Mouse (Mus musculus) hindbrain, embryonic 11.5 days (tissue): Measurements from ENCODE around the gene Vtcn1. TPM values are rescaled to one million over a fixed set of nuclear protein-coding genes. Genes with fewer than 3 reads are reported as not detected.

Experiments used
- ATAC-seq: fragments of 200-750 bp; cut with Nextera tagmentation; 2 replicates; pipeline ENCODE4 v1.8.0; 2017; ENCODE audit warnings: mild to moderate bottlenecking, moderate TSS enrichment, moderate library complexity; ENCODE audit not compliant: low FRiP score
- DNase-seq: peaks from one replicate; pipeline ENCODE4 v3.0.0-alpha.2; 2015; ENCODE audit warnings: low spot score
- H3K27ac ChIP-seq: fragments of 300-500 bp; sonication (generic); 2 replicates; pipeline ENCODE4 v1.5.1; 2014; ENCODE audit warnings: mild to moderate bottlenecking, low read depth, low read length
- H3K27me3 ChIP-seq: fragments of 300-500 bp; sonication (generic); 2 replicates; pipeline ENCODE4 v1.6.1; 2014; ENCODE audit warnings: mild to moderate bottlenecking, low read length, moderate library complexity, mixed read lengths; ENCODE audit not compliant: control insufficient read depth, insufficient read depth
- H3K36me3 ChIP-seq: fragments of 300-500 bp; sonication (generic); 2 replicates; pipeline ENCODE4 v1.6.1; 2014; ENCODE audit warnings: mild to moderate bottlenecking, low read length, moderate library complexity, mixed read lengths; ENCODE audit not compliant: control insufficient read depth, insufficient read depth
- H3K4me1 ChIP-seq: fragments of 300-500 bp; sonication (generic); replicated peaks from 2 replicates; pipeline ENCODE4 v1.6.1; 2014; ENCODE audit warnings: low read length, mixed read lengths; ENCODE audit not compliant: control insufficient read depth, insufficient read depth
- H3K4me2 ChIP-seq: fragments of 300-500 bp; sonication (generic); replicated peaks from 2 replicates; pipeline ENCODE4 v1.6.1; 2014; ENCODE audit warnings: mild to moderate bottlenecking, low read depth, low read length
- H3K4me3 ChIP-seq: fragments of 300-500 bp; sonication (generic); 2 replicates; pipeline ENCODE4 v1.5.1; 2014; ENCODE audit warnings: low read depth, low read length
- H3K9ac ChIP-seq: fragments of 300-500 bp; sonication (generic); 2 replicates; pipeline ENCODE4 v1.6.1; 2014; ENCODE audit warnings: low read depth, low read length
- H3K9me3 ChIP-seq: fragments of 300-500 bp; sonication (generic); 2 replicates; pipeline ENCODE4 v1.6.1; 2016; ENCODE audit warnings: low read length; ENCODE audit not compliant: control insufficient read depth
- WGBS: fragments of 180-500 bp; shearing (Covaris S2); extraction: QIAGEN DNeasy Blood & Tissue Kit; methylation state at CpG from one replicate; pipeline ENCODE4 v1.1.7; 2014; 5-methylcytosine and 5-hydroxymethylcytosine counted together
- polyA plus RNA-seq: library from polyadenylated mRNA; unstranded; fragments of >200 nt; fragmentation: Nextera tagmentation; extraction: Ambion mirVana; gene quantifications from 2 replicates; pipeline ENCODE4 v1.2.1, GENCODE M21; 2014

Gene Vtcn1
- polyA plus RNA-seq, result 0.08 and 0.19 TPM in 2 replicates

DNA sequence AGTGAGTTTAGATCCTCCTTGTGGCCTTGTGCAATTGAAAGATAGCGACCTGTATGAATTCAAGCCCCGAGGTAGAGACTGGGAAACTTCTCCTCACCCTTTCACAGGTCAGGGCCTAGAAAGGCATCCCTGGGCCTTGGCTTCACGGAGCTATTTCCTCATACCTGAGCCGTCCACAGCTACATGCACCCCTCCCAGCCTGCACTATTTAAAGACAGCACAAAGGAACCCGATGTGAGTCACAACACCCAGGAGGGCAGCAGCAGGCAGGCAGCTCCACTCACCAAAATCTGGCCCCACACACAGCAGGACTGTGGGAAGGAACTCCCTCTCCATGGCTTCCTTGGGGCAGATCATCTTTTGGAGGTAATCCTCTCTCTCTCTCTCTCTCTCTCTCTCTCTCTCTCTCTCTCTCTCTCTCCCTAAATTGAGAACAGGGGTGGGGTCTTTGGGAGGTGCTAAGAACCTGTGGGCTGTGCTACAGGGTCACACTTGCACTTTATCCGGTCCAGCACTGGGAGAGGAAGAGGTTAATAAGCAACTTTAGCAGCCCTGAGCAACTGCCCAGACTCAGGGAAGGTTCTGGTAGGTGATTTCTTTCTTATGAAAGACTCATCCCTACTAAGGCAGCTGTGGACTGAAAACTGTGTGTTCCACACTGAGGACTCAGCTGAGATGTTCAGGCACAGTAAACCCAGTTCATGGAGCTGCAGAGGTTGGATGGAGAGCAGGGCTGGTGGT, at the start of gene Vtcn1:
Vtcn1 (plus strand) TSS at position 235 of the 741 bp plus-strand sequence.
- no peak for DNase-seq
- Histone ChIP-seq H3K4me1 (no peaks in the 10 kb centered on the region), H3K4me3 (no peak within 1 kb of the TSS), H3K27ac (no peak within 1 kb of the TSS), H3K27me3 (no peaks in the 10 kb centered on the region), H3K36me3 (no peaks in the 10 kb centered on the region), H3K9me3 (no peaks in the 10 kb centered on the region), H3K4me2 (no peak within 1 kb of the TSS), H3K9ac (no peak within 1 kb of the TSS)
- ATAC-seq, result no peak
- 59% methylated on average over 6 of the region's 6 CpGs for WGBS

DNA sequence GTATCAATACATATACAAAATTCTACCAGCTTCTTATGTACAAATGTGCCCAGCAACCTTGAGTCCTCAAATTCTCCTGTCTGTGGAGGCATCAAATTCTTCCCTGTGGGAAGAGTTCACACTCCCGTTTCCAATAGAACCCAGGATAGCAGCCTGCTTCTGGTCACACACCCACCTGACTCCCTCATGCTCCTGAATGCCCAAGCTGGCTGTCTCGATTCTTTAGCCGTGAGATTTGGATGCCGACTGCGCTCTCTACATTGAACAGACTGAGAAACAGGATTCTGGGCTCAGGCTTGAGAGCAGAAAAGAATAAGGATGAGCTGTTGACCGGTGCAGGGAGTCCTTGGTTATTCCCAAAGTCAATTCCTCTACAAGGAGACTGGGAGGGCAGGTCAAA, 48.3 kb upstream of the Vtcn1 start:
- no peaks in the 10 kb centered on the region for H3K36me3 ChIP-seq
- no peak overlapping the region for H3K27ac ChIP-seq
- no peaks in the 10 kb centered on the region for H3K9me3 ChIP-seq
- ATAC-seq (no peak), DNase-seq (no peak)
- WGBS, result 88% methylated on average over 6 of the region's 6 CpGs
- no peaks in the 10 kb centered on the region for H3K27me3 ChIP-seq
- no peak overlapping the region for H3K4me2 ChIP-seq
- H3K4me3 ChIP-seq, result no peak overlapping the region
- H3K4me1 ChIP-seq, result no peaks in the 10 kb centered on the region
- no peak overlapping the region for H3K9ac ChIP-seq

DNA sequence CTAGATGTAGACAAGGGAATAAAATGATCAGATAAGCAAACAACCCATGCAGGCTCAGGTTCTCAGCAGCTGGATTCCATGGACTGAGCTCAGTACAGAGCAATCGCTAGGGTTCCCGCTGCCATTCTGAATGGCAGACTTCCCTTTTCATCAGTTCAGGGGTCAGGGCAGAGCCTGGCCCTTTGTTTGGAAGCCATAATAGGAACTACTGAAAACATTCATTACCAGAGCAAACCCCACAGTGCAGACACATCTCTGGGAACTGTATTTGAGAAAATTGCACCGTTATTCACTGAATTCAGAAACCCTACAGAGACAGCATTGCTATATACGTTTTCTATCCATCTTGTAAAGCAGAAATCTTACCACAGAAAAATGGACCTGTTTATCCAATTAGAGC, 47.7 kb upstream of the Vtcn1 start:
- Histone ChIP-seq H3K4me2 (no peak overlapping the region), H3K9me3 (no peaks in the 10 kb centered on the region), H3K27ac (no peak overlapping the region), H3K36me3 (no peaks in the 10 kb centered on the region), H3K27me3 (no peaks in the 10 kb centered on the region), H3K4me3 (no peak overlapping the region), H3K9ac (no peak overlapping the region), H3K4me1 (no peaks in the 10 kb centered on the region)
- no peak for DNase-seq
- ATAC-seq, result no peak
- WGBS, result 21% methylated on average over 4 of the region's 4 CpGs

DNA sequence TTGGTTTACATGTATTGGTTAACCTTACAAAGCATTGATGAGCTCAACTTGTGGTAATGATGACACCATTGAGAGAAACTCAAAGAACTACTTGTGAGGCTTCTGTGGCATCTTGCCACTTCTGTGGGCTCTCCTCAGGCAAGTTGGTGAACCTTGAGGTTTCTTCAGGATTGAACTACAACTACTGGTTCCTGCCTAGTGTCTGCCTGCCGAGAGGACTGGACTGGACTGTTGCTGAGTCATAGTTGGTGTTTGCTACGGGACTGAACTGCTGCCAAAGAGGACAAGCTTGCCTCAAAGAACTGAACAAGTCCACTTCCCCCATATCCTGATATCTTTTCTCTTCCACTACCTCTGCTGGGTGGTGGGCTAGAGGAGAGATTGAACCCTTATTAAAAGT, 39.2 kb upstream of the Vtcn1 start:
- no peak overlapping the region for H3K4me2 ChIP-seq
- H3K9ac ChIP-seq, result no peak overlapping the region
- no peaks in the 10 kb centered on the region for H3K36me3 ChIP-seq
- 0 out of 2 replicates have a peak, but pooled peaks cover 2% of the 10 kb centered on the region for H3K27me3 ChIP-seq
- no peaks in the 10 kb centered on the region for H3K9me3 ChIP-seq
- no peak overlapping the region for H3K27ac ChIP-seq
- no peak for DNase-seq
- 86% methylated on average over 2 of the region's 2 CpGs for WGBS
- no peaks in the 10 kb centered on the region for H3K4me1 ChIP-seq
- H3K4me3 ChIP-seq, result no peak overlapping the region
- ATAC-seq, result no peak

DNA sequence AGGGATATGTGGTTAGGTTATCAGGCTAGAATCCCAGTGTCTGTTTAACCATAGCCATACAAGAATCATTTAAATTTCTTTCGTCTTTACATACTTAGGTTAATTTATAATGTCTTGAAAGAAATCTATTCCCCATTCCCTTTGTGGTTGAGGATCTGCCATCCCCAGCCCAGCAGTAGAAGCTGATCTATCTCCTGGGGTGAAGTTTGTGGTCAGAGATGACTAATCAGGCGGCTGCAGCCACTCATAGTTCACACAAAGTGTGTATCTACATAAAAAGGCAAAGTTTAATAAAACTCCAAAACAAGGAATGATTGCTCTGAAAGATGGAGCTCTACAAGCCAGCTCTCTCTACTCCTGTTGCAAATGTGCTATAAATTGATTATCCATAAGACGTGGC, 33.6 kb upstream of the Vtcn1 start:
- Histone ChIP-seq H3K27me3 (0 out of 2 replicates have a peak, but pooled peaks cover 2% of the 10 kb centered on the region), H3K9me3 (no peaks in the 10 kb centered on the region), H3K4me1 (no peaks in the 10 kb centered on the region), H3K36me3 (no peaks in the 10 kb centered on the region), H3K4me3 (no peak overlapping the region), H3K27ac (no peak overlapping the region), H3K9ac (no peak overlapping the region), H3K4me2 (no peak overlapping the region)
- DNase-seq (no peak), ATAC-seq (no peak)
- WGBS, result 88% methylated on average over 3 of the region's 3 CpGs

DNA sequence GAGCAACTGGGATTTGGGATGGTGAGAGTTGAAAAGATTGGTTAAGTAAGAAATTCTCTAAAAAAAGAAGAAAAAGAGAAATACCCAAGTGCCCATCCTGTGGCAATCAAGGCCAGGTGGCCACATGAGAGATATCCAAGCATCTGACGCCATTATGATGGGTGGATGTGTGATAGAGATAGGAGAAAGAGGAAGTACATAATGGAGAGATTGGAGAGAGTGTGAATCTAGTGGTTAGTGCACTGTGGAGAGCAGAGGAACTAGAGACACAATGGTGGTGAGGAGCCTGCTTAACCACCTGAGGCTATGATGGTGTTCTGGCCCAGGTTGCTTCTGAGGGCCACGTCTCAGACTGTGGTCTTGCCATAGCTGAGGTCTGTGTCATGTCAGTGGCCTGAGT, 31.9 kb upstream of the Vtcn1 start:
- H3K27ac ChIP-seq, result no peak overlapping the region
- no peak overlapping the region for H3K4me2 ChIP-seq
- H3K4me3 ChIP-seq, result no peak overlapping the region
- 92% methylated on average over 2 of the region's 2 CpGs for WGBS
- no peaks in the 10 kb centered on the region for H3K36me3 ChIP-seq
- ATAC-seq (no peak), DNase-seq (no peak)
- H3K9me3 ChIP-seq, result no peaks in the 10 kb centered on the region
- 0 out of 2 replicates have a peak, but pooled peaks cover 2% of the 10 kb centered on the region for H3K27me3 ChIP-seq
- no peaks in the 10 kb centered on the region for H3K4me1 ChIP-seq
- no peak overlapping the region for H3K9ac ChIP-seq

DNA sequence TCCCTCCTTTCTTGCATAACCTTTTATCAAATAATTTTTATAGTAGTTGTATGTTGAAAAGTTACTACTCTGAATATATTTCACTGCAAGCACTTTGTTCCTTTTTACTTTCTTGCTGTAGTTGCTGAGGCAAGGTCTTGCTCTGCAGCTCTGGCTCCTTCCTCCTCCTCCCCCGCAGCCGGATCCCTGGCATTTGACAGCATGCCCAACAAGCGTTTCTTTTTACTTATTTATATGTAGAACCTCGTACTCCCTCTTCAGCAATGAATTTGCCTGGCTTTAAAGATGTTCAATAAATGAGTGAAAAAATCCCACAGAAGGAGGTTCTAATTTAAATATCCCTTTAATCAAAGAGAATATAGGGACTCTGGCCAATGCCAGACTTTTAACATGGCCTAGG, 28.7 kb upstream of the Vtcn1 start:
- DNase-seq (no peak), ATAC-seq (no peak)
- Histone ChIP-seq H3K9ac (no peak overlapping the region), H3K4me3 (no peak overlapping the region), H3K4me2 (no peak overlapping the region), H3K9me3 (no peaks in the 10 kb centered on the region), H3K27ac (no peak overlapping the region), H3K36me3 (no peaks in the 10 kb centered on the region), H3K27me3 (no peaks in the 10 kb centered on the region), H3K4me1 (no peaks in the 10 kb centered on the region)
- 89% methylated on average over 4 of the region's 4 CpGs for WGBS

DNA sequence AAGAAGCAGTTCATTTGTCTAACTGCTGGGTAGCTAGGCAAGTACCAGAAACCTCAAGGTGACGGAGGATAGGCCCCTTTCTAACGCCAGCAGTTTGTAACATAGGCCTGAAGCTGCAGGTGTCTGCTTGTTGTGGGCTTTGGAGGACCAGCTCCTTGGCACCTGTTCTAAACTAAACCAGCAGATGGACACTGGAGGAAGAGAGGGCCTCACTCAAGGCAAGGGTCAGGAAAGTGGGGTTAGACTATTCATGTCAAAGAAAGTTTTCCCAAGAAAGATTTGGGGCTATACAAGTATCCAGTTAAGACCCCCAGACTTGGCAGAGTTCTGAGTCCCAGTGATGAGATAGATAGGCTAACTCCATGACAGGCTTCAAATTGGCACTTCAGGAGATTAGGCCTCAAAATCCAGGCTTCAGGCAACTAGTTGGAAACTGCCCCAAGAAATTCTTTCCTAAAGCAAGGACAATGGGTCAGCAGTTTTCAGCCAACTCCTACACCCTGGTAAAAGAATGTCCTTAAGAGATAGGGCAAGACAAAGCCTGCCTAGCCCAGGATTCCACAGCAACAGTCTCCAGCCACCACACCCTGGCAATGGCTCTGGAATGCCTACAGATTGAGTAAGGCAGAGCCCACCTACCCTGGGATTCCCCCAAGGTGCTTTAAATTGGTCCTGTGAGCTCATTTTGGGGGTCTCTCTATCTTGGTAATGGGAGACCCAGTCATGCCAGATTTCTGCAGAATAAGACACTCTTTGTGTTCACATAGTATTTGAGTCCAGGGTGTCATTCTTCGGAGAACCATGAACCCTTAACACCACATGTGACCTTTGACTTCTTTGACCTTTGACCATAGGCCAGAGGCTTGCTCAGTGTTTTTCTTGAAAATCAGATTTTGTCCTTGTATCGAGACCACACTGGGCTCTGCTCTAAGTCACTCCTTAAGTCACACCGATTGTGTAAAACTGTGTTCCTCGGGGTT, 27.8 kb upstream of the Vtcn1 start:
- H3K27me3 ChIP-seq, result no peaks in the 10 kb centered on the region
- no peak overlapping the region for H3K9ac ChIP-seq
- DNase-seq (no peak), ATAC-seq (no peak)
- H3K9me3 ChIP-seq, result no peaks in the 10 kb centered on the region
- no peaks in the 10 kb centered on the region for H3K36me3 ChIP-seq
- 64% methylated on average over 6 of the region's 6 CpGs for WGBS
- no peaks in the 10 kb centered on the region for H3K4me1 ChIP-seq
- no peak overlapping the region for H3K4me2 ChIP-seq
- H3K27ac ChIP-seq, result no peak overlapping the region
- no peak overlapping the region for H3K4me3 ChIP-seq
